Mouse (Mus musculus) liver, postnatal 0 days (tissue): ENCODE data around the gene Ccdc120.
A peak's percentile ranks its signal among the peaks of the same experiment; 100 is the strongest.

Source experiments
- CTCF ChIP-seq: sonication (generic); IDR thresholded peaks from 2 replicates; pipeline ENCODE4 v1.5.1; 2016; ENCODE audit warnings: antibody characterized with exemption, low read depth
- EP300 ChIP-seq: IDR thresholded peaks from 2 replicates; pipeline ENCODE4 v1.6.1; 2016; ENCODE audit warnings: antibody characterized with exemption, low read depth, mild to moderate bottlenecking

GRCm38 (mm10) chrX:7733571-7734156 lies 17.0 kb downstream of the Ccdc120 start:
- TF ChIP-seq CTCF, result peak; percentile 76
- no peak for TF ChIP-seq EP300
